Mouse (Mus musculus) bone marrow macrophage, adult 2 months (primary cell): ENCODE results near the gene Golim4.

Source experiments
- CTCF ChIP-seq: IDR thresholded peaks from 2 replicates; pipeline ENCODE4 v1.5.1; 2012; ENCODE audit warnings: low read depth, mild to moderate bottlenecking, low read length, moderate library complexity
- POLR2A ChIP-seq: IDR thresholded peaks from 2 replicates; pipeline ENCODE4 v1.6.1; 2012; ENCODE audit warnings: mild to moderate bottlenecking, low read depth, low read length, borderline replicate concordance

DNA sequence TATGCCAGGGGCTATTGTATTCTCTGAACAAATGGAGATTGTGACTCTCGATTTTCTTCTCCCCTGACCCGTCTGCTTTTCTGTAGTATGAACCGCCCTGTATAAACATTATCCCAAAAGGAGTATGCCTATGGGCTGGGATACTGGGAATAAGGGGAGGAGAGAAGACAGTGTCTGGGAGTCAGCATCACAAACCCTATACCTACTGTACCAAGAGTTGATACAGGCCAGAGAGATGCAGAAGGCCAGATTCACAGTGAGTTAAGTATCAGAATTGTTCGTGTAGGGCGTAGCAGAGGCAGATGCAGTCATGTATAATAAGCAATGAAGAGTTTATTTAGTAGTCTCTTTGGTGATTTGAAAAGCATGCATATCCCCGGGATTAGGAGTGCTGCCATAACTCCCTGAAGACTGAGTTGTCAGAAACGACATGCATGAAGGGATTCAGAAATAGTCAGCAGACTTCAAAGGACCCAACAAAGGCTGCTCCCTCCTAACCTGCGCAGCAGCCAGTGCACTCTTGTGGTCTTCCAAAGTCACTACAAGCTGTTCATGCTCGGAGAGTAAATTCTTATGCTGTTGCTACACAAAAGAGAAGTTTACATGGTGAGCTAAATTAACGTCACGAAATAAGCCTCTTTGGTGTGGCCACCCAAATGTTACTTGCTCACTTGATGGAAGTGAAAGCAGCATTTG lies 54.7 kb downstream of the Golim4 start:
- TF ChIP-seq CTCF (no peak), POLR2A (no peak)
